In the genomic region with DNA sequence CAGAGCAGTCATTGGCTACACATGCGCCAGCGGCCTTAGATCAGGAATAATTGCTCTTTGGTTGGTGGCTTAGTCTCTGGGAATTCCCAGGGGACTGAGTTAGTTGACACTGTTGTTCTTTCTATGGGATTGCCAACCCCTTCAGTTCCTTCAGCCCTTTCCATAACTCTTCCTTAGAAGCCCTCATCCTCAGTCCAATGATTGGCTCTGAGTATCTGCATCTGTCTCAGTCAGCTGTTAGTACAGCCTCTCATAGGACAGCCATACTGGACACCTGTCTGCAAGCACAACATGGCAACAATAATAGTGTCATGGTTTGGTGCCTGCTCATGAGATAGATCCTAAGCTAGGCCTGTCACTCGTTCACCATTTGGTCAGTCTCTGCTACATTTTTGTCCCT, we compare ENCODE assay signal across 14 mouse cellular contexts.
"Had no signal": no experiment of that assay in that cellular context is flagged by ENCODE, and none has a peak within 500 bp of the region (broad histone marks: within the 10 kb centered on the region; RNA-seq: fewer than 3 reads in every experiment).

No protein-coding gene starts in this region.

- ATAC-seq: intestine, embryonic 16.5 days; liver, postnatal 0 days; lung, postnatal 0 days had no signal

- H3K9ac ChIP-seq: liver, embryonic 14.5 days; liver, postnatal 0 days; lung, embryonic 14.5 days had no signal

- H3K4me2 ChIP-seq: liver, embryonic 11.5 days; lung, embryonic 14.5 days had no signal

- DNase-seq: kidney, adult 18-20 months; kidney, adult 9 months; kidney, postnatal 14 days; kidney, postnatal 4 days; left cerebral cortex, postnatal 4 days; liver, postnatal 0 days; lung, embryonic 14.5 days; thymus, adult 18-20 months; thymus, postnatal 36 days had no signal

- H3K27ac ChIP-seq: liver, embryonic 14.5 days; macrophage had no signal
